Mouse (Mus musculus) heart, postnatal 36 days (tissue): ENCODE measurements around the gene Myrip. TPM values are rescaled to one million over a fixed set of nuclear protein-coding genes. Genes with fewer than 3 reads are reported as not detected.
"Not testable (repeated sequence)": the region's sequence is repeated elsewhere in the genome, so short reads cannot be mapped to it uniquely, and the experiment has no call there.

Source experiments
- DNase-seq, 2 experiments: peaks; one replicate each; pipeline ENCODE4 v3.0.0; 2021 to 2022
- intact Hi-C: fragments of 180-260 bp; cut with DNase I; formaldehyde crosslinking; loops from one replicate; pipeline ENCODE4 v1.15.1; 2025
- total RNA-seq, 2 experiments: library from RNA; stranded (reverse); gene quantifications; 2 replicates each; pipeline ENCODE4 v1.2.3; 2021

Gene Myrip
- total RNA-seq, 2 experiments from 2014 or later = 4.6 to 5.5 TPM

- intact Hi-C loops = no loop called here
Measured at GRCm38 (mm10) chr9:120367526-120367925, 66.2 kb downstream of the Myrip start.

GRCm38 (mm10) chr9:120371633-120372032 is 70.3 kb downstream of the Myrip start:
- intact Hi-C loops = no loop called here
- no peak for DNase-seq

More at GRCm38 (mm10) chr9:120367526-120367925, 66.2 kb downstream of the Myrip start:
- DNase-seq = no peak

GRCm38 (mm10) chr9:120372347-120372746 is 71.0 kb downstream of the Myrip start:
- intact Hi-C loops = no loop called here
- DNase-seq = no peak

- intact Hi-C loops = loop anchor here (1.0 to 5.0 kb wide), 5 partner anchors 81 to 235 kb away; no protein-coding TSS in a partner anchor
- peak; percentile 62 to 70 for DNase-seq
Measured at GRCm38 (mm10) chr9:120377726-120378125, 76.4 kb downstream of the Myrip start.

GRCm38 (mm10) chr9:120395188-120395587 is 93.9 kb downstream of the Myrip start:
- no peak for DNase-seq
- intact Hi-C loops = no loop called here

- DNase-seq = no peak
- intact Hi-C loops = no loop called here
Measured at GRCm38 (mm10) chr9:120396579-120397185, 95.4 kb downstream of the Myrip start.

GRCm38 (mm10) chr9:120398289-120398688 is 97.0 kb downstream of the Myrip start:
- no peak for DNase-seq
- intact Hi-C loops = no loop called here

- intact Hi-C loops = not testable (repeated sequence)
- DNase-seq = peak in 1 of 2 experiments; percentile 31
Measured at GRCm38 (mm10) chr9:120399537-120399936, 98.2 kb downstream of the Myrip start.

- intact Hi-C loops = no loop called here
- DNase-seq = no peak
Measured at GRCm38 (mm10) chr9:120402368-120402767, 101.1 kb downstream of the Myrip start.

GRCm38 (mm10) chr9:120403661-120404060 is 102.3 kb downstream of the Myrip start:
- intact Hi-C loops = no loop called here
- DNase-seq = no peak

- no peak for DNase-seq
- intact Hi-C loops = no loop called here
Measured at GRCm38 (mm10) chr9:120409663-120410181, 108.4 kb downstream of the Myrip start.

GRCm38 (mm10) chr9:120410421-120410820 is 109.1 kb downstream of the Myrip start:
- peak; percentile 13 to 48 for DNase-seq
- intact Hi-C loops = no loop called here

GRCm38 (mm10) chr9:120415504-120415903 is 114.2 kb downstream of the Myrip start:
- peak; percentile 60 to 67 for DNase-seq
- intact Hi-C loops = no loop called here

GRCm38 (mm10) chr9:120416151-120416550 is 114.8 kb downstream of the Myrip start:
- intact Hi-C loops = no loop called here
- no peak for DNase-seq

- intact Hi-C loops = no loop called here
- no peak for DNase-seq
Measured at GRCm38 (mm10) chr9:120416729-120417128, 115.4 kb downstream of the Myrip start.

GRCm38 (mm10) chr9:120418582-120418981 is 117.3 kb downstream of the Myrip start:
- DNase-seq = no peak
- intact Hi-C loops = no loop called here

- intact Hi-C loops = loop anchor here (2.0 kb wide), 2 partner anchors 232 to 284 kb away; no protein-coding TSS in a partner anchor
- DNase-seq = no peak
Measured at GRCm38 (mm10) chr9:120424567-120424966, 123.3 kb downstream of the Myrip start.

- intact Hi-C loops = loop anchor here (2.0 kb wide), 2 partner anchors 233 to 285 kb away; no protein-coding TSS in a partner anchor
- peak; percentile 41 to 70 for DNase-seq
Measured at GRCm38 (mm10) chr9:120425768-120426167, 124.5 kb downstream of the Myrip start.

GRCm38 (mm10) chr9:120428181-120428580 is 126.9 kb downstream of the Myrip start:
- intact Hi-C loops = no loop called here
- DNase-seq = no peak

GRCm38 (mm10) chr9:120433747-120434146 is 132.4 kb downstream of the Myrip start:
- intact Hi-C loops = loop anchor here (1.0 to 5.0 kb wide), 3 partner anchors 63 to 153 kb away; no protein-coding TSS in a partner anchor
- DNase-seq = peak; percentile 49 to 65

- intact Hi-C loops = loop anchor here (2.0 kb wide), 1 partner anchor 151 kb away; no protein-coding TSS in a partner anchor
- no peak for DNase-seq
Measured at GRCm38 (mm10) chr9:120435841-120436240, 134.5 kb downstream of the Myrip start.

- intact Hi-C loops = no loop called here
- no peak for DNase-seq
Measured at GRCm38 (mm10) chr9:120436854-120437253, 135.5 kb downstream of the Myrip start.
